Mouse (Mus musculus) bone marrow, adult 2 months (tissue): ENCODE measurements at regions not wholly inside any gene's neighbourhood (a gene's known extent, or its start where the extent isn't known, plus 50 kb on each side); places are given as distances from the start of the nearest gene placed in this dataset.

ENCODE experiments used
- H3K27ac ChIP-seq: fragments of 200-500 bp; 2 replicates; pipeline ENCODE4 v1.5.1; 2012; ENCODE audit warnings: low read depth, mild to moderate bottlenecking, control low read depth, inconsistent platforms, low read length; ENCODE audit not compliant: control insufficient read depth, poor library complexity, insufficient read depth
- H3K4me1 ChIP-seq: fragments of 200-500 bp; 2 replicates; pipeline ENCODE4 v1.6.1; 2011; ENCODE audit warnings: low read length; ENCODE audit not compliant: control insufficient read depth, insufficient read depth
- H3K4me3 ChIP-seq: fragments of 200-500 bp; replicated peaks from 2 replicates; pipeline ENCODE3; 2011; ENCODE audit warnings: mild to moderate bottlenecking, low read depth, low read length, control low read depth; ENCODE audit not compliant: control insufficient read depth
- CTCF ChIP-seq: fragments of 200-500 bp; IDR thresholded peaks from 2 replicates; pipeline ENCODE4 v1.5.1; 2011; ENCODE audit warnings: low read length, control low read depth; ENCODE audit not compliant: control insufficient read depth, insufficient read depth
- POLR2A ChIP-seq: fragments of 200-500 bp; IDR thresholded peaks from 2 replicates; pipeline ENCODE4 v1.6.1; 2011; ENCODE audit warnings: low read depth, mild to moderate bottlenecking, control low read depth, low read length, borderline replicate concordance; ENCODE audit not compliant: control insufficient read depth
- WGBS: fragments of 180-500 bp; shearing (Covaris S2); methylation state at CpG from one replicate; pipeline ENCODE4 v1.1.7; 2018; 5-methylcytosine and 5-hydroxymethylcytosine counted together

GRCm38 (mm10) chr12:96141748-96142147 lies 449.7 kb downstream of the Flrt2 start:
- Histone ChIP-seq H3K4me3 (no peak overlapping the region), H3K27ac (no peak overlapping the region), H3K4me1 (no peaks in the 10 kb centered on the region)
- TF ChIP-seq CTCF (no peak), POLR2A (no peak)
- WGBS: 92% methylated on average over 2 of the region's 2 CpGs

DNA sequence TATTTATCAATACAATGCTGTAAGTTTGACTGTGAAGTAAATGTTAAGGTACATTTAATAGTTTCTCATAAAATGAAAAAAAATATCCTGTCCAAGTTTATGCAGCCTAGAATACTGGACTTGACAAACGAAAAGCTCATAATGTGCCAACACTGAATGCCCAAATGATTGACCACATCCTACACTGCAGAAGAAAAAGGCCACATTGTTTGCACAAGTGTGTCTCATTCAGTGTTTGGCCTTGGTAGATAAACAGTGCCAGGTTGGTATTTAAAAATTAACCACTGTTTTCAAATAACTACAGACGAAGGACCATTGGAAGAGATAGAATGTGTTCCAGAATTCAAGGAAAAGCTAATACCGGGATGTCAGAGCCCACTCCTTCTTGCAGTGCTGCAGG lies 462.1 kb downstream of the Flrt2 start:
- Histone ChIP-seq H3K4me1 (no peaks in the 10 kb centered on the region), H3K27ac (no peak overlapping the region), H3K4me3 (no peak overlapping the region)
- no peak for TF ChIP-seq CTCF
- no peak for TF ChIP-seq POLR2A
- WGBS: 57% methylated on average over 3 of the region's 3 CpGs

- 81% methylated on average over 1 of the region's 1 CpGs for WGBS
- no peak overlapping the region for H3K4me3 ChIP-seq
- H3K27ac ChIP-seq: no peak overlapping the region
- no peaks in the 10 kb centered on the region for H3K4me1 ChIP-seq
- no peak for TF ChIP-seq CTCF
- no peak for TF ChIP-seq POLR2A
Measured at GRCm38 (mm10) chr12:96167551-96167950, 475.5 kb downstream of the Flrt2 start.

GRCm38 (mm10) chr12:96198928-96199327 lies 506.9 kb downstream of the Flrt2 start:
- Histone ChIP-seq H3K4me1 (no peaks in the 10 kb centered on the region), H3K27ac (no peak overlapping the region), H3K4me3 (no peak overlapping the region)
- TF ChIP-seq CTCF (no peak), POLR2A (no peak)
- 2% methylated on average over 1 of the region's 1 CpGs for WGBS

DNA sequence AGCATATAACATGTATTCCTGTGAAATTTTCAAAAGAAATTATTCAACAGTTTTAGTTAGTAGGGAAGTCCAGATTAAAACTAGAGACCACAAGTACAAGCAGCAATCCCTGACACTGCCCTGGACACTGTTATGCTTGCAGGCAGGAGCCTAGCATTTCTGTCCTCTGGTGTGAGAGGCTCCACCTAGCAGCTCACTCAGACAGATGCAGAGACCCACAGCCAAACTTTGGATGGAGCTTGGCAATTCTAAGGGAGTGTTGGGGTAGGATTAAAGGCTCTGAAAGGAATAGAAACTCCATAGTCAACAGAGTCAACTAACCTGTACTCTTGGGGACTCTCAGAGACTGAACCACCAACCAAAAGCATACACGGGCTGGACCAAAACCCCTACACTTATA lies 509.8 kb downstream of the Flrt2 start:
- TF ChIP-seq CTCF (no peak), POLR2A (no peak)
- no peaks in the 10 kb centered on the region for H3K4me1 ChIP-seq
- no peak overlapping the region for H3K4me3 ChIP-seq
- H3K27ac ChIP-seq: no peak overlapping the region
- WGBS: 88% methylated on average over 1 of the region's 1 CpGs

DNA sequence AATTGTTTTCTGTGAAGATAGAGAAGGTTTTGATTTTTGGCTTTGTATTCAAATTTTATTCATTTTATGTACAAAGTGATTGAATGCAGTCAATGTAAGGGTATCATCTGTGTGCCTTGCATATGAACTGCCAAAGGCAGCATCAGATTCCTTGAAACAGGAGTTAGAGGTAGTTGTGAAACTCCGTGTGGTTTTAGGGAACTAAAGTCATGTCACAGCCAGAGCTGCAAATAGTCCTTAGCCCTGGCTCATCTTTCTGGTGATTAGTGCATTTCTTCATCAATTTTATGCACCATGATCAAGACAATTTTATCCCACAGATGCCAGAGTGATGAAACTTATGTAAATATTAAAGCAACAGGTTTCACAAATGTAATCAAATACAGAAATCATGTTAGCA lies 534.4 kb downstream of the Flrt2 start:
- Histone ChIP-seq H3K27ac (no peak overlapping the region), H3K4me1 (no peaks in the 10 kb centered on the region), H3K4me3 (no peak overlapping the region)
- WGBS: 35% methylated on average over 1 of the region's 1 CpGs
- TF ChIP-seq POLR2A (no peak), CTCF (no peak)

- 63% methylated on average over 3 of the region's 3 CpGs for WGBS
- no peaks in the 10 kb centered on the region for H3K4me1 ChIP-seq
Measured at GRCm38 (mm10) chr12:96228714-96229113, 536.7 kb downstream of the Flrt2 start.

GRCm38 (mm10) chr12:96235510-96235909 lies 543.5 kb downstream of the Flrt2 start:
- Histone ChIP-seq H3K4me1 (no peaks in the 10 kb centered on the region), H3K4me3 (no peak overlapping the region), H3K27ac (no peak overlapping the region)
- 57% methylated on average over 1 of the region's 1 CpGs for WGBS
- TF ChIP-seq POLR2A (no peak), CTCF (no peak)

More at GRCm38 (mm10) chr12:96228714-96229113, 536.7 kb downstream of the Flrt2 start:
- H3K4me3 ChIP-seq: no peak overlapping the region
- H3K27ac ChIP-seq: no peak overlapping the region
- TF ChIP-seq POLR2A (no peak), CTCF (no peak)

GRCm38 (mm10) chr12:96235996-96236525 lies 544.0 kb downstream of the Flrt2 start:
- no peak overlapping the region for H3K27ac ChIP-seq
- TF ChIP-seq CTCF (no peak), POLR2A (no peak)
- H3K4me3 ChIP-seq: no peak overlapping the region
- H3K4me1 ChIP-seq: no peaks in the 10 kb centered on the region
- 62% methylated on average over 3 of the region's 3 CpGs for WGBS

GRCm38 (mm10) chr12:96239642-96240041 lies 547.6 kb downstream of the Flrt2 start:
- H3K4me1 ChIP-seq: no peaks in the 10 kb centered on the region
- H3K4me3 ChIP-seq: no peak overlapping the region
- H3K27ac ChIP-seq: no peak overlapping the region
- 28% methylated on average over 2 of the region's 2 CpGs for WGBS
- TF ChIP-seq POLR2A (no peak), CTCF (no peak)
